Mouse (Mus musculus) CH12.LX (cell line): Measurements from ENCODE around the gene Aurka.

Source experiments
- CHD1 ChIP-seq: IDR thresholded peaks from 2 replicates; pipeline ENCODE4 v1.6.1; 2012; ENCODE audit warnings: low read depth, low read length, improper control_type of control experiment, inconsistent platforms
- CTCF ChIP-seq, 2 experiments: IDR thresholded peaks in 1 of 2; conservative IDR thresholded peaks in 1 of 2; 2 replicates each; pipeline ENCODE4 v1.5.1; 2011 to 2012; ENCODE audit warnings: low read depth in 2 of 2, low read length in 2 of 2, improper control_type of control experiment in 1 of 2, inconsistent platforms in 1 of 2, mild to moderate bottlenecking in 1 of 2, moderate library complexity in 1 of 2
- ELF1 ChIP-seq: IDR thresholded peaks from 2 replicates; pipeline ENCODE4 v1.6.1; 2014; ENCODE audit warnings: low read depth, mild to moderate bottlenecking, inconsistent platforms, low read length, improper control_type of control experiment
- GABPA ChIP-seq: IDR thresholded peaks from 2 replicates; pipeline ENCODE4 v1.6.1; 2012; ENCODE audit warnings: low read depth, low read length, improper control_type of control experiment, inconsistent platforms; ENCODE audit not compliant: insufficient replicate concordance
- MAX ChIP-seq: IDR thresholded peaks from 2 replicates; pipeline ENCODE4 v1.6.1; 2011; ENCODE audit warnings: low read length, improper control_type of control experiment
- MAZ ChIP-seq: IDR thresholded peaks from 2 replicates; pipeline ENCODE4 v1.6.1; 2012; ENCODE audit warnings: low read depth, mild to moderate bottlenecking, inconsistent platforms, low read length, improper control_type of control experiment, moderate library complexity
- PAX5 ChIP-seq: IDR thresholded peaks from 2 replicates; pipeline ENCODE4 v1.6.1; 2012; ENCODE audit warnings: low read length, inconsistent platforms, mixed read lengths
- POLR2A ChIP-seq: IDR thresholded peaks from 2 replicates; pipeline ENCODE4 v1.6.1; 2011; ENCODE audit warnings: low read depth, mild to moderate bottlenecking, improper control_type of control experiment, low read length
- UBTF ChIP-seq: IDR thresholded peaks from 2 replicates; pipeline ENCODE4 v1.6.1; 2012; ENCODE audit warnings: low read depth, mild to moderate bottlenecking, inconsistent platforms, low read length, improper control_type of control experiment, moderate library complexity

DNA sequence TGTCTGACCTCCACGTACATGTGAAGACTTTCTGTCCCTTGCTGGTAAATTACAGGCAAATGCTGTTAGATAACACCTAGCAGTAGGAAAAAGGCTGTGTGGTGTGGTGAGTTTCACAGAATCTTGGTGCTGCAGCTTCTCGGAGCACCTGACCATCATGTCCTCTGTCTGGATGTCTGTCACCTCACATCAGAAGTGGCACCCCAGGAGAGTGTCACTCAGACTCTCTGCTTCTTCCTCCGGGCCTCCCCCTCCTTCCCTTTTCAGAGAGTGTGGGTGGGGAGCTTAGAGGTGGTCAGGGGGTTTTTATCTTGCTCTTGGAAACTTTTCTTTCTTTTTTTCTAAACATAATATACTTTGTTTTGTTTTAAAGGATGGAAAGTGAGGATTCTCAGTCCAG is 34.7 kb upstream of the Aurka start:
- TF ChIP-seq CTCF (conservative IDR thresholded peaks at IDR 0.05 in 1 of 2, IDR thresholded peaks at IDR 0.05 in 1 of 2; ENCODE audit: low read depth in 2 of 2, low read length in 2 of 2), result no peak
- no peak for TF ChIP-seq MAZ
- TF ChIP-seq GABPA, result no peak
- no peak for TF ChIP-seq CHD1
- no peak for TF ChIP-seq MAX
- TF ChIP-seq POLR2A, result no peak
- no peak for TF ChIP-seq ELF1
- no peak for TF ChIP-seq PAX5
- no peak for TF ChIP-seq UBTF
